Mouse (Mus musculus) adrenal gland, postnatal 10 days (tissue): ENCODE data around the gene Rsph6a. TPM values are rescaled to one million over a fixed set of nuclear protein-coding genes. Genes with fewer than 3 reads are reported as not detected.

Experiments
- DNase-seq: peaks from one replicate; pipeline ENCODE4 v3.0.0; 2021; ENCODE audit warnings: mixed read lengths
- long read RNA-seq, 2 experiments: library from polyadenylated mRNA; stranded (forward); transcript quantifications; one replicate each; pipeline ENCODE4 v2.0.0; 2021
- total RNA-seq, 2 experiments: library from RNA; stranded (reverse); gene quantifications; 2 replicates each; pipeline ENCODE4 v1.2.3; 2021

Gene Rsph6a
- not detected for total RNA-seq
- long read RNA-seq, experiment 1: 0 reads
- long read RNA-seq, experiment 2, partial matches to known transcripts: 0 of 2 reads
- long read RNA-seq, experiment 2, other reads (novel, unspliced or antisense): 2 of 2 reads

- peak; percentile 66 for DNase-seq
Observed at GRCm38 (mm10) chr7:19054047-19054776, at the start of gene Rsph6a. Gene Rsph6a, plus strand, starts transcription at chr7:19054690.

- no peak for DNase-seq
Observed at GRCm38 (mm10) chr7:19005417-19006121, 48.9 kb upstream of the Rsph6a start.

GRCm38 (mm10) chr7:19006476-19006875 is 48.0 kb upstream of the Rsph6a start:
- peak; percentile 85 for DNase-seq

- DNase-seq: no peak
Observed at GRCm38 (mm10) chr7:19007026-19007977, 47.2 kb upstream of the Rsph6a start.

- DNase-seq: peak; percentile 38
Observed at GRCm38 (mm10) chr7:19010581-19010980, 43.9 kb upstream of the Rsph6a start.

GRCm38 (mm10) chr7:19012025-19012621 is 42.4 kb upstream of the Rsph6a start:
- peak; percentile 58 for DNase-seq

GRCm38 (mm10) chr7:19012882-19013281 is 41.6 kb upstream of the Rsph6a start:
- DNase-seq: no peak

- DNase-seq: no peak
Observed at GRCm38 (mm10) chr7:19014452-19014851, 40.0 kb upstream of the Rsph6a start.

- no peak for DNase-seq
Observed at GRCm38 (mm10) chr7:19016042-19016441, 38.4 kb upstream of the Rsph6a start.

- no peak for DNase-seq
Observed at GRCm38 (mm10) chr7:19017909-19018308, 36.6 kb upstream of the Rsph6a start.

- DNase-seq: no peak
Observed at GRCm38 (mm10) chr7:19021048-19021447, 33.4 kb upstream of the Rsph6a start.

GRCm38 (mm10) chr7:19022189-19022958 is 32.1 kb upstream of the Rsph6a start:
- DNase-seq: no peak

- DNase-seq: peak; percentile 68
Observed at GRCm38 (mm10) chr7:19023357-19023814, 31.1 kb upstream of the Rsph6a start, which contains the start of gene Foxa3. Gene Foxa3, minus strand, starts transcription at chr7:19023538.

- peak; percentile 96 for DNase-seq
Observed at GRCm38 (mm10) chr7:19024096-19024506, 30.4 kb upstream of the Rsph6a start, which contains the start of gene Sympk. Gene Sympk, plus strand, starts transcription at chr7:19024377.

GRCm38 (mm10) chr7:19024581-19025255 is 29.8 kb upstream of the Rsph6a start:
- peak; percentile 61 for DNase-seq

GRCm38 (mm10) chr7:19028067-19028466 is 26.4 kb upstream of the Rsph6a start:
- no peak for DNase-seq

- DNase-seq: peak; percentile 74
Observed at GRCm38 (mm10) chr7:19029084-19029653, 25.3 kb upstream of the Rsph6a start.

GRCm38 (mm10) chr7:19031641-19032040 is 22.8 kb upstream of the Rsph6a start:
- no peak for DNase-seq

- DNase-seq: no peak
Observed at GRCm38 (mm10) chr7:19044616-19045015, 9.9 kb upstream of the Rsph6a start.
